Mouse (Mus musculus): Measurements from ENCODE around the gene Car6. TPM values are rescaled to one million over a fixed set of nuclear protein-coding genes. Genes with fewer than 3 reads are reported as not detected.

The Car6 gene
- total and polyA plus RNA-seq, 3 experiments, result not detected

DNA sequence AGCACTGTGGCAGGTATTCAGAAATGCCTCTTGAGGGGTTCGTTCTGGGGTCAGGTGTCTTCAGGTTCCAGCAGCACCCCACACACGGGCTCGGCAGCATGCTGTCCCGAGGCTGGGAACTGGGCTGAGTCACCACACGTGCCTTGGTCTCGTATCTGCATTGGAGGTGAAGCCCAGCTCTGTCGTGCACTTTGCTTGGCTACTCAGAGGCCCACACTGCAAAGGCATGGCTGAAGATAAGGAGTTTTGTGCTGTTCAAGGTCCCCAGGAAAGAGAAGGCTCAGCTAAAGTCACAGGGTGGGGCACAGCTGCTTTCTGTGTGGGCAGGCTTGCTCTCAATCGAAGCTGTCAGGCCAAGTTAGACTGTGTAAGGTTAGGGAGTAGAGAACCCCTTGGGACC, 48.6 kb downstream of the Car6 start:
- DNase-seq (ENCODE audit: low spot score), result no peak
- Histone ChIP-seq H3K4me1 (ENCODE audit: insufficient read depth, low read depth, low read length) (peaks cover 16% of the 10 kb centered on the region), H3K36me3 (replicated peaks) (no peaks in the 10 kb centered on the region), H3K4me3 (ENCODE audit: low read depth, low read length) (no peak overlapping the region), H3K9me3 (replicated peaks) (no peaks in the 10 kb centered on the region), H3K27me3 (ENCODE audit: insufficient read depth, low read length) (peaks cover 13% of the 10 kb centered on the region)
- no peak for ATAC-seq (ENCODE audit: extremely low read depth, insufficient number of reproducible peaks, low FRiP score, poor library complexity, severe bottlenecking)
- TF ChIP-seq TAL1 (conservative IDR thresholded peaks at IDR 0.05; ENCODE audit: low read depth, low read length), result no peak
- no peak for TF ChIP-seq CTCF (IDR thresholded peaks at IDR 0.05; ENCODE audit: low read depth, low read length)
- TF ChIP-seq GATA2 (IDR thresholded peaks at IDR 0.05; ENCODE audit: borderline replicate concordance, low read depth, low read length), result no peak
- no peak for TF ChIP-seq GATA1 (IDR thresholded peaks at IDR 0.05; ENCODE audit: borderline replicate concordance, low read length)
- no peak for TF ChIP-seq POLR2AphosphoS5 (IDR thresholded peaks at IDR 0.05; ENCODE audit: insufficient replicate concordance, low read depth, low read length)

DNA sequence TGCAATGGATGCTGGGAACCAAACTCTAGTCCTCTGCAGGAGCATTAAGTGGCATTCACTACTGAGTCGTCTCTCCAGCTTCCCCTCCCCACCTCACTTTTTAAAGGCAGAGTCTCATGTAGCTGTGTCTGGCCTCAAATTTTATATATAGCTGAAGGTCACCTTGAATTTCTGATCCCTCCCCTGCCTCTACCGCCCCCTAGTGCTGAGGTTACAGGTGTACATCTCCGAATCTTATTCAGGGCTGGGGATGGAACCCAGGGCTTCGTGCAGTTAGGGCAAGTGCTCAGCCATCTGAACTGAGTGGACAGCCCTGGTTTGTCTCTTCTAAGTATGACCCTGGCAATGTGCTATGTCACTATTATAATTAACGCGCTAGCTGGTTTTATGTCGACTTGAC, 50.1 kb downstream of the Car6 start:
- DNase-seq (ENCODE audit: low spot score) (no peak), ATAC-seq (ENCODE audit: extremely low read depth, insufficient number of reproducible peaks, low FRiP score, poor library complexity, severe bottlenecking) (no peak)
- H3K9me3 ChIP-seq (replicated peaks), result no peaks in the 10 kb centered on the region
- H3K36me3 ChIP-seq (replicated peaks), result no peaks in the 10 kb centered on the region
- no peak overlapping the region for H3K4me3 ChIP-seq (ENCODE audit: low read depth, low read length)
- no peak for TF ChIP-seq GATA1 (IDR thresholded peaks at IDR 0.05; ENCODE audit: borderline replicate concordance, low read length)
- no peak for TF ChIP-seq POLR2AphosphoS5 (IDR thresholded peaks at IDR 0.05; ENCODE audit: insufficient replicate concordance, low read depth, low read length)
- no peak for TF ChIP-seq GATA2 (IDR thresholded peaks at IDR 0.05; ENCODE audit: borderline replicate concordance, low read depth, low read length)
- 0 out of 2 replicates have a peak, but pooled peaks have one; percentile 19 for TF ChIP-seq CTCF (IDR thresholded peaks at IDR 0.05; ENCODE audit: low read depth, low read length)
- H3K4me1 ChIP-seq (ENCODE audit: insufficient read depth, low read depth, low read length), result peaks cover 16% of the 10 kb centered on the region
- H3K27me3 ChIP-seq (ENCODE audit: insufficient read depth, low read length), result peaks cover 12% of the 10 kb centered on the region; the same call in 1 of the 2 replicates

DNA sequence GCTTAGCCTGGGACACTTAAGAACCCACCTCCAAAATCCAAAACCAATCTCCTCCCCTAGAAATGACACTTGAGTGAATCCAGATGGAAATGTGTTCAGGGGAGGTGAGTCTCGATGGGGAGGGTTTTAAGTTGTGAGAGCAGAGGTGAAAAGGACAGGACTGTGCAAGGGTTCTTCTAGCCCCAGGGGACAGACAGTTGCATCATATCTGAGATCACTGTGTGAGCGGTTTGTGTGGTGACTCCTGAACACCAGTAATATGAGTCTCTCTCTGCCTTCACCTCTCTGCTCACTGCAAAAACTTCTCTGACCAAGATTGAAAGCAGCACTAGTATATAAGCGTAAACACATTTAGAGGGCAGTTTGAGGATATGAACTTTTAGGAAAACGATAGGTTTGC, 54.8 kb downstream of the Car6 start:
- no peaks in the 10 kb centered on the region for H3K9me3 ChIP-seq (replicated peaks)
- peaks cover 6% of the 10 kb centered on the region; the same call in 1 of the 2 replicates for H3K4me1 ChIP-seq (ENCODE audit: insufficient read depth, low read depth, low read length)
- no peaks in the 10 kb centered on the region for H3K36me3 ChIP-seq (replicated peaks)
- ATAC-seq (ENCODE audit: extremely low read depth, insufficient number of reproducible peaks, low FRiP score, poor library complexity, severe bottlenecking) (no peak), DNase-seq (ENCODE audit: low spot score) (no peak)
- no peak for TF ChIP-seq POLR2AphosphoS5 (IDR thresholded peaks at IDR 0.05; ENCODE audit: insufficient replicate concordance, low read depth, low read length)
- no peak for TF ChIP-seq GATA1 (IDR thresholded peaks at IDR 0.05; ENCODE audit: borderline replicate concordance, low read length)
- TF ChIP-seq GATA2 (IDR thresholded peaks at IDR 0.05; ENCODE audit: borderline replicate concordance, low read depth, low read length), result no peak
- TF ChIP-seq CTCF (IDR thresholded peaks at IDR 0.05; ENCODE audit: low read depth, low read length), result no peak
- TF ChIP-seq TAL1 (conservative IDR thresholded peaks at IDR 0.05; ENCODE audit: low read depth, low read length), result no peak
- no peak overlapping the region for H3K4me3 ChIP-seq (ENCODE audit: low read depth, low read length)
- H3K27me3 ChIP-seq (ENCODE audit: insufficient read depth, low read length), result peaks cover 25% of the 10 kb centered on the region; the same call in 1 of the 2 replicates

DNA sequence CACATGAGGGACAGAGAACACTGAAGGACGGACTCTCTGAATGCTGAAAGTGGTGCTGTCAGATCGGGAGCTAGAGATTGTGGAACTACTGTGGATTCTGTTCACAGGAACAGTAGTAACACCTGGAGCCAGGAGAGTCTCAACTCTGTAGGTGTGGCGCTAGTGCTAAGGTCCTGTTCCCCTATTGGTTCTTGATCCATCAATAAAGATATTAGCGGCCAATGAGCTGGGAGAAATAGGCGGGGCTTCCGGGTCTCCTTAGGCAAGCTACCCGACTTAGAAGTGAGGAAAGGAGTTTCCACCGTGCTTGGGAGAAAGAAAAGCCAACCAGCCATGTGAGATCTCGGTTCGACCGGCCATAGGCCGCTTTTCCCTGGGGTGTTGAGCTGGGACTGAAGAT, 56.9 kb downstream of the Car6 start:
- H3K4me1 ChIP-seq (ENCODE audit: insufficient read depth, low read depth, low read length), result peaks cover 2% of the 10 kb centered on the region; the same call in 1 of the 2 replicates
- peaks cover 37% of the 10 kb centered on the region; the same call in 1 of the 2 replicates for H3K27me3 ChIP-seq (ENCODE audit: insufficient read depth, low read length)
- no peaks in the 10 kb centered on the region for H3K36me3 ChIP-seq (replicated peaks)
- DNase-seq (ENCODE audit: low spot score), result no peak
- H3K4me3 ChIP-seq (ENCODE audit: low read depth, low read length), result no peak overlapping the region
- no peak for ATAC-seq (ENCODE audit: extremely low read depth, insufficient number of reproducible peaks, low FRiP score, poor library complexity, severe bottlenecking)
- TF ChIP-seq GATA1 (IDR thresholded peaks at IDR 0.05; ENCODE audit: borderline replicate concordance, low read length), result no peak
- TF ChIP-seq CTCF (IDR thresholded peaks at IDR 0.05; ENCODE audit: low read depth, low read length), result no peak
- no peak for TF ChIP-seq POLR2AphosphoS5 (IDR thresholded peaks at IDR 0.05; ENCODE audit: insufficient replicate concordance, low read depth, low read length)
- H3K9me3 ChIP-seq (replicated peaks), result no peaks in the 10 kb centered on the region

DNA sequence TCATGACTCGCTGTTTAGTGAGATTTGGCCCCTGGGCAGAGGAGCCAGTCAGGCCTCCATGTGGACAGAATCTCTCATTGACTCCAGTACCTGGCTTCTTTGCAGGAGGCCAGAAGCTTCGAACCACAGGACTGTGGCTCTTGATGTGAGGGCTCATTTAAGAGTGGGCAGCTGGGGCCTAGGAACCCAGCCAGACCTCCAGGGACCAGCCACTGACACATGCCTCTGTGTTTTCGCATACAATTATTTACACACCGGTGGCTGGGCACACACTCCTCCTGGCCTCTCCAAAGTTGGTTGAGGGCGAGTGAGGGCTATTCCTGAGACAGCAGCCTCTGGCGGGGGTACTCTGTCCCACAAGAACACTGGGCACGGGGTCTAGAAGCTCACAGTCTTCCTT, 60.8 kb downstream of the Car6 start:
- Histone ChIP-seq H3K4me3 (ENCODE audit: low read depth, low read length) (no peak overlapping the region), H3K9me3 (replicated peaks) (no peaks in the 10 kb centered on the region), H3K4me1 (ENCODE audit: insufficient read depth, low read depth, low read length) (peaks cover 14% of the 10 kb centered on the region), H3K36me3 (replicated peaks) (no peaks in the 10 kb centered on the region), H3K27me3 (ENCODE audit: insufficient read depth, low read length) (peaks cover 31% of the 10 kb centered on the region; the same call in 1 of the 2 replicates)
- DNase-seq (ENCODE audit: low spot score) (no peak), ATAC-seq (ENCODE audit: extremely low read depth, insufficient number of reproducible peaks, low FRiP score, poor library complexity, severe bottlenecking) (no peak)
- TF ChIP-seq CTCF (IDR thresholded peaks at IDR 0.05; ENCODE audit: low read depth, low read length) (no peak), GATA2 (IDR thresholded peaks at IDR 0.05; ENCODE audit: borderline replicate concordance, low read depth, low read length) (no peak), TAL1 (conservative IDR thresholded peaks at IDR 0.05; ENCODE audit: low read depth, low read length) (no peak), GATA1 (IDR thresholded peaks at IDR 0.05; ENCODE audit: borderline replicate concordance, low read length) (no peak), POLR2AphosphoS5 (IDR thresholded peaks at IDR 0.05; ENCODE audit: insufficient replicate concordance, low read depth, low read length) (no peak)

DNA sequence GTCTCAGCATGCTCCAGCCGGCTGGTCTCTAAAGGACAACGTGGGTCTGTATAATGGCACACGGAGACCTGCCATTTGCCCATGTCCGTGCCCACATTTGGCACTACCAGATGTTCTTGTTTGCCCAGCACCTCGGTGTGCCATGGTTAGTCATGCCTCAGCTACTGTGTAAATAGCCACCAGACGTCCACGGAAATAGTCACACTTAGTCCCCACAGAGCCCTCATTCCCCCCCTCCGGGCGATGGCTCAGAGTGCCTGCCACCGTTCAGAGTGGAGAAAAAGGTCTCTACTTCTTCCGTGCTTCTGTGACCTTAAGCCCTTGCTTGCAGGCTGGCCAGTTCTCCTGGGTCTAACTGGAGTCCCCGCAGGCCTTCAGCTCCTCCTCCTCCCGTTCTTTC, 62.0 kb downstream of the Car6 start:
- DNase-seq (ENCODE audit: low spot score), result no peak
- TF ChIP-seq POLR2AphosphoS5 (IDR thresholded peaks at IDR 0.05; ENCODE audit: insufficient replicate concordance, low read depth, low read length) (no peak), GATA1 (IDR thresholded peaks at IDR 0.05; ENCODE audit: borderline replicate concordance, low read length) (no peak), GATA2 (IDR thresholded peaks at IDR 0.05; ENCODE audit: borderline replicate concordance, low read depth, low read length) (no peak)
- Histone ChIP-seq H3K9me3 (replicated peaks) (no peaks in the 10 kb centered on the region), H3K4me3 (ENCODE audit: low read depth, low read length) (no peak overlapping the region), H3K4me1 (ENCODE audit: insufficient read depth, low read depth, low read length) (peaks cover 14% of the 10 kb centered on the region), H3K36me3 (replicated peaks) (no peaks in the 10 kb centered on the region), H3K27me3 (ENCODE audit: insufficient read depth, low read length) (peaks cover 31% of the 10 kb centered on the region; the same call in 1 of the 2 replicates)
- no peak for ATAC-seq (ENCODE audit: extremely low read depth, insufficient number of reproducible peaks, low FRiP score, poor library complexity, severe bottlenecking)

All from G1E (cell line).